Mouse (Mus musculus) gastrocnemius, postnatal 36 days (tissue): ENCODE measurements around the gene Fam207a. TPM values are rescaled to one million over a fixed set of nuclear protein-coding genes. Genes with fewer than 3 reads are reported as not detected.

Experiments used
- DNase-seq, 2 experiments: peaks; one replicate each; pipeline ENCODE4 v3.0.0; 2022
- intact Hi-C: fragments of 180-260 bp; cut with DNase I; formaldehyde crosslinking; loops from one replicate; pipeline ENCODE4 v1.15.1; 2025
- total RNA-seq, 2 experiments: library from RNA; stranded (reverse); gene quantifications; 2 replicates each; pipeline ENCODE4 v1.2.3; 2021

The Fam207a gene
- total RNA-seq, 2 experiments from 2014 or later, result 4.7 to 5.4 TPM

DNA sequence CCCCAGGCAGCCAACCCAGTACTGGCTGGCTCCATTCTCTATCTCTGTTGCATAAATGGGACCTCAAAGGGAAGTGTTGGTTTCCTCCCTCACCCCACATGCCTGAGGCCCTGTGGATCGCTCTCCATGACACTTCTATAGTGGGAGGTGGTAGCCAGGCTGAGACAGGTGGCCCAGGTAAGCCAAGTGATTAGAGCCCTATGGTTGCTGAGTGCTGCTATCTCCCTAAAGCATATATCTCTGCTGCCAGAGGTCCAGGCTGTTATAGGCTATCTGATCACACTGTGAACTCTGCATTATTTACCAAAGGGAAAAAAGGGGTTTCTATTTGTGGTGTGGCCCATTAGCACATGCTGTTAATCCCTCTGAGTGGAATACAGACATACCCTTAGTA lies 16.4 kb upstream of the Fam207a start:
- DNase-seq, result no peak
- intact Hi-C loops, result no loop called here

DNA sequence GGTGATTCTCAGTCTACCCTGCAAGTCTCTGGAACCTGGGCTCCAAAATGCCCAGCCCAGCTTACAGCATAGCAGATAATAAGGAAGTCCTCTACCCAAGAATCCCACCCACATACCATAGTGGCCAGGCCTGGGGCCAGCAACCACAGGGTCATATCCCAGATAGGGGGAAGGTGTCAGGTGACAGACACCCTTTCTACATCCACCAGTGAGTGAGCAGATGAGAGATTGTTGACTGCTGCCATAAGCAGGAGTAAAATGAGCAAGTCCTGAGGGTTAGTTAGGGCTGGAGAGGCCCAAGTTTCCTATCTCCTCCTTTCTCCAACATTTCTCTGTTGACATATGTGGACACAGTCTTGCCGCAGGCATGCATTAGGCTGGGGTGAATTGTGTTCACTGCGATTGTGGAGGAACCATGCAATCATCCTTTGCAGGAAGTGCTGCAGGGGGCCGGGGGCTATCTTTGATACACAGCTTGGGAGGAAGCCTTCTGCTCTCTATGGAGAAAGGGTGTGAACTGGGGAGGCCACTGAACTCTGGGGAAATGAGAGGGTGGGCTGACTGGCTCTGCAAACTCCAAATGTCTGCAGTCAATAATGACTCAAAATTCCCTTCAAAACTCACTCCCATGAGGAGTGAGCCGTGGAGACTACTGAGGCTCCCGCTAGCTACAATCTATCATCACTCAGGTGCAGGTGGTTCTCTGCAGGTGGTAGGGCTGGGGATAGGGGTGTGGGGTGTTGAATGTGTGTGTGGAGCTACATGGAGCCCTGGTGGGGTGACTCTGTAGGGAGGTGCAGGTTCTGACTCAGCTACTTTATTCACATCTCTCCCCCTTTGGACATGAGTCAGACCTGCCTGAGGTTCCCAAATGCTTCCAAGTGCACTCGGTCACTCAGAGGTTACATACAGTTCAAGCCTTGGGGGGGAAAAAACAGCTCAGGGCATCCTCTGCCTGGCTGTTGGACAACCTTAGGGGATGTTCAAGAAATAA lies 15.7 kb upstream of the Fam207a start:
- intact Hi-C loops, result no loop called here
- DNase-seq, result no peak

DNA sequence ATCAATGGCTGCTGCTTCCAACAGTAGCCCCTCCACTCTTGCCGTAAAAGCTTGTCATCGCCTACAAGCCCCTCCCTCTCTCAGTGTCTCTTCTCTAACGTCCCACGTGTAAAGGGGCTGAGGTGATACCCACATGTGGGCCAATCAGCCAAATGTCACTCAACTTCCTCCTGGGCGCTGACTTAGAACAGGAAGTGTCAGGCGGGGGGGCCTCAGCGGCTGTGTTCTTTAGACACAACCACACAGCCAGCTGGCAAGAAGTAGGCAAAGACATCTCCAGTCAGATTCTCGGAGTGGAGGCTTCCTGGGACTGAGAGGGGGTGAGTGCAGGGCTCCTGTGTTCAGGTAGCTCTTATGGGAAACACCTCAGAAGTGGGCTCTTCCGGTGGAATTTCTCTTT lies 14.6 kb upstream of the Fam207a start, which contains the start of gene Itgb2:
Gene Itgb2 (plus strand): TSS at position 113 of the 400 bp plus-strand sequence.
- intact Hi-C loops, result no loop called here
- DNase-seq, result no peak

DNA sequence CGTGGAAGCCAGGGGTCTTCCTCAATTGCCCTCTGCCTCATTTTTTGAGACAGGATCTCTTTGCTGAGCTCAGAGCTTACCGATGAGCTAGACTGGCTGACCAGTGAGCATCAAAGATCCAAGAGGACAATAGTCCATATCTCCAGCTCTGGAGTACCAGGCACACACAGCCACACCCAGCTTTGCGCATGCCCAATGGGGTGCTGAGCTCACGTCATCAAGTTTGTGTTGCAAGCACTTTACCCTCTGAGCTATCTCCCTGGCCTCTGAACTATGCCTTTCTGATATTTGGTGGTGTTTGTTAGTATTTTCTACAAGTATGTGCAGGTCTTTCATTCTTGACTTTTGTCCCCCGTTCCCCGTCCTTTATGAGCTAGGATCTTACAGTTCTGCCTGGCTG lies 13.0 kb upstream of the Fam207a start:
- no peak for DNase-seq
- intact Hi-C loops, result loop anchor here (10.0 kb wide), 1 partner anchor 356 kb away; no protein-coding TSS in a partner anchor

DNA sequence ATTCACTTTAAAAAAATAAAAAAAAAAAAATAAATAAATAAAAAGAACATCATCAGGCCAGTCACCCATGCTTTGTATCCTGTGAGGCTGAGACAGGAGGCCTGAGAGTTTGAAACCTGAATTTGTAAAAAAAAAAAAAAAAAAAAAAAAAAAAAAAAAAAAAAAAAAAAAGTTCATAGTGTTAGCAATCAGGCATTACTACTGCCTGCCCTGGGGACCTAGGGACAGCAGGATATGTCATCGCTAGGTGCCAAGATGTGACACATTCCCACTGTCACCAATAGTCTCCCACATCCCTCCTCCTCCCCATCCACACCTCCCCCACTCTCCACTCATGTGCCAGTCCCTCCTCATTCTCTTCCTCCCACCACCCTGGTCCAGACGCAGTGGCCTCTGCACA lies 10.9 kb upstream of the Fam207a start:
- DNase-seq, result no peak
- intact Hi-C loops, result loop anchor here (10.0 kb wide), 1 partner anchor 358 kb away; no protein-coding TSS in a partner anchor

DNA sequence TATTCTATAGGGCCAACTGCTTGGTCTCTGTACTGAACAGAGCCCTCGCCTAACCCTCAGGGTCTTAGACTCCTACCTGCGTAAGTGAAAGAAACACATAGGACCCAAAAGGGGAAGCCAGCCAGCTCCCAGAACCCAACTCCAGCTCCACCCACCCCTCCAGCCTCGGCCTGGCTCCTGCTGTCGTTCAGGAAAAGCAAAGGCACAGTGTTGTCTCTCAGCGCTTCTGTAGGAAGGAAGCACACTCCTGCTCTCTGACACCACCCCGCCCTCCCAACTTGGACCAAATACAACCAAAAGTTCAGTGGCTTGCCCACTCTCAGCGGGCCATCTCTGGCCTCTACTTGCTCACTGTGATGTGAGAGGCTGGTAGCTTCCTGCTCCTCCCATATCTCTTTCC lies 7.7 kb upstream of the Fam207a start:
- DNase-seq, result no peak
- intact Hi-C loops, result loop anchor here (10.0 kb wide), 1 partner anchor 361 kb away; no protein-coding TSS in a partner anchor

DNA sequence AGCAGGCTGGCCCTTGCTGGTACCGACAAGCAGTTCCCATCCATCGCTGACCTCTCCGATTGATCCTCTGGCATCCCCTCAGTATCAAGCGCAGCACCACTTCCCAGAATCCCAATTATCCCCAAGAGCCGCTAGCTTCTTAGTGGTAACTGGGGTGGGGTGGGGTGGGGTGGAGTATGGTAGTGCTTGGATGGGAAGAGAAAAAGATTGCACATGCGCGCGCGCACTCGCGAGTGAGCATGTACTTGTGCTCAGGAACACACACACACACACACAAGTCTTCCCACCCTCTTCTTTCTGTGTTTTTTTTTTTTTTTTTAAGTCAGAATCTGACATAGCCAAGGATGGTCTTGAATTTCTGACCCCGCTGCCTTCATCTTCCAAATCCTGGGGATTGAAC lies 7.2 kb upstream of the Fam207a start:
- DNase-seq, result no peak
- intact Hi-C loops, result loop anchor here (10.0 kb wide), 1 partner anchor 362 kb away; no protein-coding TSS in a partner anchor

DNA sequence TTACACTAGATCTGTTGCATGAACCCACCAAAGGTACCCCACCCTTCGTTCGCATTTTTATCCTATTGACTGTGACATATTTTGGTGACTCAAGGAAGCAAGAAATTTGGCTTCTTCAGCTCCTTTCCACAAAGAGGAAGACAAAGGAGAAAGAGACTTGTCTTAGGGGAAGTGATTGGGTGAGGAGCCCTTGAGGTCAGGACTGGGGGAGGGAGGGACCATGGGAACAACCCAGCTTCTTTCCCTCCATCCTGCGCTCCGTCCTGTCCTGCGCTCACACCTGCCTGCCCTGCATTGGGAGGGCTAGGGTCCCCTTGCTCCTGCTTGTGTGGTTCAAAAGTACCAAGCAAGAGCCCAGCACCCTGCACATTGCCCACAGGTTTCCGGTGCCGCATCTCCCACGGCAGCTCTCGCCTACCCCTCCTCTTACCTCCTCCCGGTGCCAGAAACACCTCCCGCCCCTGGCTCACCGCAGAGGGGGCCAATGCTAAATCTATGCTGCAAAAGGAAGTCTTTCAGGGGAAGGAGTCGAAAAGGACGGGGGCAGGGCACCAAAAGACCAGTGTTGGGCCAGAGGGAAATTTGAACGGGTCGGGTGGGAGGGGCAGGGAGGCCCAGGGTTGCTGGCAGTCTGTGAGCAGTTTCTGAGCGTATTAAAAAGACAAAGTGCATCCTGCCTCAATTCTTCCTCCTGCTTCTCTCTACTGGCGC lies 6.6 kb upstream of the Fam207a start:
- intact Hi-C loops, result loop anchor here (10.0 kb wide), 1 partner anchor 363 kb away; no protein-coding TSS in a partner anchor
- DNase-seq, result no peak

DNA sequence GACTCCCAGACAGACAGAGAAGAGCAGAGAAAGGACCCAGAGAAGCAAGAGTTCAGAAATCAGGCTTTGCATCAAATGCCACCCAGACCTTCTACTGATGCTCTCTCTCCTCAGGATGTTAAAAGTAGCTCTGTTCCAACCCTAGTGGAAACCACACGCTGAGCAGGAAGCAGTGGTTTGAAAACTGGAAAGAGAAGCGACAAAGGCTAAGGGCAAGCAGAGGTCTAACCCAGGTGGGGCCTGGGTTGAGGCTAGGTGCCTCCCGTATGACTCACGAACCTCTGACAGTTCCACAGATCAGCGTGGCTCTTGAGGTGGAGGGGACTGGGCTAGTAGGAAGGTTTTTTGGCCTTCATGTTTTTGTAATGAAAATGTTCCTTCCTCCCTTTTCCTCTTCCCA lies 4.9 kb upstream of the Fam207a start:
- intact Hi-C loops, result loop anchor here (10.0 kb wide), 1 partner anchor 364 kb away; no protein-coding TSS in a partner anchor
- no peak for DNase-seq

DNA sequence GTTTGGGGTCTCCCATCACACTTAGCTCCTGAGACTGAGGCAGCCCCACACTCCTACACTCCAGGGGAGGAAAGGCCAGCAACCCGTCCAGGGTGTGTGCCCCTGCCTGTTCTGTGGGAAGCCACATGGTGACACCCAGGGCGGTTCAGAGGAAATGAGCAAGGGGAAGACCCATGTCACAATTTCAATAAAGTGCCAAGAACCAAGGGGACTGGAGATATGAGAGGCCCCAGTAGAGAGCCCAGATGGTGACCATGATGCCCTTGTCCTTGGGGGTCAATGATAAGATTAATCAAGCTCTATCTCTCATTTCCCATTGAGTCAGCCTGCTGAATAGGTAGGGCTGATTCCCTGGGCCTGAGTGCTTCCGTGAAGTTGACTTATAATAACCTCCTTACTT lies 3.6 kb upstream of the Fam207a start:
- intact Hi-C loops, result no loop called here
- no peak for DNase-seq

DNA sequence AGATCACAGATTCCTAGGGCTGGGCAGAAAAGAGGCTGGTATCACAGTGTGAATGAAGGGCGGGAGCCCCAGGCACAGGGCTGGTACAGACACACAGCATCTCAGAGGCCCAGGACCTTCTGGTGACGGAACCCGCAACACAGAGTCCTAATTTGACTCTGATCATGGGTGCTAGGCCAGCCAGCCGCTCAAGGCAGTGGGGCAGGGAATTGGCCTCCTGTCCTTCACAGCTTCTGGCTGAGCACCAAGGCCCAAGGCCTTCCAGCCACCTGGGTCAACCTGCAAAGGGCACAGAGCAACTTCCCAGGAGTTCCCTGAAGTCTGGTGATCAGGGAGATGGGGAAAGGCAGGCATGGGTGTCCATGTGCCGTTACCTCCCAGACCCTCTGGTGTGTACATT lies 2.2 kb upstream of the Fam207a start:
- intact Hi-C loops, result loop anchor here (1.0 kb wide), 1 partner anchor 48 kb away; no protein-coding TSS in a partner anchor
- DNase-seq, result no peak

DNA sequence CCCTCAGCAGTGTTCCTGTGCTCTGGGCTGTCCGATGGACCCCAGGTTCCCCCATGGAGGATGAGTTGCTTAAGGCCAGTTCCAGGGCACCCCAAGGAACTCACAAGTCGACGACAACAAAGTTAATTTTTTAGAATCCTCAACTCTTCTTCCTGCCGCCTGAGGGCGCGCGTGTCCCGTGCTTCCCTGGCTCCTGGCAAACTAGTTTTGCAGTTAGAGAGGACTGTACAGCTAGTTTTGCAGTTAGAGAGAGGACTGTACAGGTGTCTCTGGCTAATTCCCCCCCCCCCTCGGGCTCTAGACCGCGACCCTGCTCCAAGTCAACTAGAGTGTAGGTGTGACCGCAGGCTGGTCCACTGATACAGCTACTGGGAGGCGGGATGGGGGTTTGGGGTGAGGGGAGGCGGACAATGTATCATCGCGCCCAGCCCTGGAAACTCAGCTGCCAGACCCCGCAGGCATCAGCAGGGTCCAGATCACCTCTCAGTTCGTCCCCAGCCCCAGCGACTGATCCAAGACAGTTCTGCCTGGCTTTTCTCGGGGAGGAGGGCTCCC lies 1.6 kb upstream of the Fam207a start:
- intact Hi-C loops, result no loop called here
- peak; percentile 46 to 66 for DNase-seq

DNA sequence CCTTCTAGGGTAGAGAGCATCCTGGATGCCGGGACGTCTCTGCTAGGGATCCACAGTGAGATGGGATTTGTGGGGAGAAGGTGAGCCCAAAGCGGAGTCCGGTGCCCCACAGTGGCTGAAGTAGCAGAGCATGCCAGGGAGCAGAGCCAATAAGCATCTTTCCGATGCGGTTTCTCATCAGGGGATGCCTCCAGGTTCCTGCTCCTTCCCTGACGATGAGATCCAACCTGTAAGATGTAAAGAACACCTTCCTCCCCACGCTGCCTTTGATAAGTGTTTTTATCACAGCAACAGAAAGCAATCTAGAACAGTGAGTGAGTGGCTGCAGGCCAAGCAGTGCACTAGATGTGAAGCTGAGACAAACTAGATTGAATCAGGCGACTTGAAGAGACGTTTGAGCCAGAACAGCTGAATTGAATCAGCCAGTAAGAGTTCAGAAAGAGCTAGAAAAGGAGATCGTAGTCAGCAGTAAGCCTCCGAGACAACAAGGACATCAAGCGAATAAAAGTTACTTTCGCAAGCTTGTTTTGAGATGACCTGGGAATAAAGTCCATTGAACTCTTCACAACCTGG lies 880 bp upstream of the Fam207a start:
- DNase-seq, result no peak
- intact Hi-C loops, result no loop called here

DNA sequence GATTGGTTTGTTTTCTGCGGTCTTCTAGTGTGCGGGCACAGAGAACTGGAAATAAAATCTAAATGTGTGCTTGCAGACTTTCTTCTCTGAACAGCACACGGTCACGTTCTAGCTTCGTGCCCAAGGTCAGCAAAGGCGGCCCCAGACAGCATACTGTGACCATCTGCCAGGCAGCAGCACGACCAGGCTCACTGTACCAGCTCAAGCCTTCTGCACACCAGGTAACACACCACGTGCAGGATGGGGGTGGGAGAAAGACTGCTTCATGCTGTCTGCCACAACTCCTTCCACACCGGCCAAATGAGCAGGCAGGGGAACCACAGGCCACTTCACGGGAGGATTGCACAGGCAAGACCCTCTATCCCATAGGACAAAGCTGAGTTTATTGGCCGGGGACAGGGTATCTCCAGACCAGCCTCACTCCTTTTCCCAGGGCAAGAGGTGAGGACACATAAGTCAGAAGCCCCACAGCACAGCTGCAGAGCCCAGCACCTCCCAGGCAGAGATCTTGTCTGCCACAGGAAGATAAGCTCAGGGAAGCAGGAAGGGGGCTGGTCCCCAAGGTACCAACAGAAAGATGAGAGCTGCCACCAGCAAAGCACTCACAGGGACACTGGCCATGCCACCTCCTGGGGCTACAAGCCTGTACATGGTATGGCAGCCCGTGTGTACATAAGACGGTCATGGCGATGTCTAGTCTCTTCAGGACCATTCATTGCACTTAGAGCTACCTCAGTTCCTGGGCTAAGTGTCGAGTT lies 5.2 kb downstream of the Fam207a start:
- intact Hi-C loops, result loop anchor here (5.0 kb wide), 1 partner anchor 93 kb away; the partner anchor contains the start of gene Adarb1

DNA sequence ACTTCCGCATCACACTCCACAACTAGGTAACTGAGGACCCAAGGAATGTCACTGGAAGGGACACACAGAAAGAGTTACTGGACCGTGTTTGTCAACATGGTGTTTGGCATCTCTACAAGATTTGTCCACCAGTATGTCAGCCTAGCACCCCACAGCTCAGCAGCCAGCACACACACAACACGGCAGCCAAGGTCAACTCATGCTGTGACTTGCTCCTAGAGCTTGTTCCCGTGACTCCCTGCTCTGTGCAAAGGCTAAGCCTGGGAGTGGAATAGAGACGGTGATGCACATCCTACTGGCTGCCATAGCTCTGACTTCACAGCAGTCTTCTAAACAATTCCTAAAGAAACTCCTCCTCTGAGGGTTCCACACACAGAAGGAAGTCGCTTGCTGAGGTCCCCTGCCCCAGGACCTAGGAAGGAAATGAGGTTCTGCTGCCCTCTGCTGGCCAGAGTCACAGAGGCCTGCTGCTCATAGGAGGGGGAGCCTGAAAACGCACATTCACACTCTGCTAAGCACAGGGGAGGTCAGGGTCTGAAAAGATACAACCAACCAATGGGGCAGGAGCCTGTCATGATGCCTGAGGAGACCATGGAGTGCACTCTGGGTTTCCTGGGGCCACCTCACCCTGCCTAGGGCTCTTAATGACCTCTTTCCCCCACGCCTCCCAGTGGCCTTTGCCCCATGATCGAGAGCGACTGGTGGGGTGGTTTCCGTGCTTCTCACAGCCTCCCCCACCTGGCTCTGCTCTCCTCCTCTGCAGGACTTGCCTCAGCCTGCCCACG lies 6.0 kb downstream of the Fam207a start:
- intact Hi-C loops, result loop anchor here (2.0 to 10.0 kb wide), 3 partner anchors 92 to 385 kb away; partner anchors contain the start of gene Adarb1

More for the DNA sequence above, 5.2 kb downstream of the Fam207a start:
- DNase-seq, result no peak

DNA sequence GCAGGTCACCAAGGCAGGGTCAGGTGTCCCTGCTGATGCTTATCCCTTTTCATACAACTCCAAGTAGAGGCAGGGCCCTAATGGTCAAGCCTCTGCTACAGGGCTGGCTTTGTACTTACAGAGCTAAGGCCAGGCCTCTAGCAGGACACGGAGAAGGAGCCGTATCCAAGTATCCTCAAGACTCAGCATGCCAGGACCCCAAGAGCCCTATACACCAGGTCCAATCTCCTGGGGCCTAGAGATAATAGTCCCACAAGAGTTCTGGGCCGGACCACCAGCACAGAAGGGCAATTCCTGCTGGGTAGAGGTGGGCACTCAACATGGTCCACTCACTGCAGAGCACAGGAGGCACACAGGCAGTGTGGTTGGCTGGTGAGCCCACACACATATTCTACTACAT lies 6.8 kb downstream of the Fam207a start:
- intact Hi-C loops, result loop anchor here (2.0 to 10.0 kb wide), 2 partner anchors 224 to 384 kb away; no protein-coding TSS in a partner anchor
- no peak for DNase-seq

More for the DNA sequence above, 6.0 kb downstream of the Fam207a start:
- DNase-seq, result peak; percentile 80 to 86

DNA sequence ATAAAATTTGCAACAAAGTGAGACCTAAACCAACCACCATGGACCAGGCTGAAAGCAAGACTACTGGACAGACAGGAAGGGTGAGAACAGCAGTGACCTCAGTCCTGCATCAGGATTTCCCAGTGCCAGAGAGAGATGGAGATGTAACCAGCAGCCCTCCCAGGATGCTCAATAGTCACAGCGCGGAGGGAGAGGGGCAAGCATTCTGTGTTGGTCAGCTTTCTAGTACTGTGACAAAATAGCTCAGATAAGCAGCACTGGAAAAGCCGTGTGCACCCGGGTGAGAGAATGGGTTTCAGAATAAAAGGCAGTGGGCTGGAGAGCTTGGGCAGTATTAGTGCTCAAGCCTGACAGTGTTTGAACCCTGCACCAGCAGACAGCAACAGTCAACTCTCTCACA lies 7.8 kb downstream of the Fam207a start:
- no peak for DNase-seq

DNA sequence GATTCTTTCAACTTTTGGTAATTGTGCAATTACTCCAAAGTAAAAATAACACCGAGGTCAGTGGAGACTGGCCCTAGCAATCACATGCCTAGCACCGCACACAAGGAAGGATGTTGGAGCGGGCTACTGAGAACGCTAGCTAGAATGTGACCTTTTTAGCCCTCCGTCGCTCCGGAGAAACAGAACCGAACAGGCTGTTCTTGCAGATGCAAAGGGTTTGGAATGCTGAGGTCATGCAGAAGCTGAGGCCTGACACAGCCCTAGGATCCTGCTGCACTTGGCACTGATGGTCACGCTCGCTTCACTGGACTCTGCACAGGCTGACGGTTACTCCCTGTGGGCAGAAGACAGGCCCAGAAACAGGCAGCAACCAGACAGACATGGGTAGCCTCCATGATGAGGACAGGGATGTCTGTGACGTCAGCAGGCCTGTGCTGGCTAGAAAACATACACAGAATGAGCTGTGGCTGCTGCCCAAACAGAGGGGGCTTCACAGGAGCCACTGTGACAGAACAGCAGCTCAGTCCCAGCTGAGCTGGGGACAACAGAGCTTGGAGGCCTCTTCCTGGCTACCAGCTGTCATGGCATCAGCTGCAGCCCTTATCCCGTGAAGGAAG lies 8.5 kb downstream of the Fam207a start:
- intact Hi-C loops, result loop anchor here (10.0 kb wide), 1 partner anchor 382 kb away; no protein-coding TSS in a partner anchor
- DNase-seq, result peak in 1 of 2 experiments; percentile 63

More for the DNA sequence above, 7.8 kb downstream of the Fam207a start:
- intact Hi-C loops, result loop anchor here (2.0 to 10.0 kb wide), 2 partner anchors 223 to 383 kb away; no protein-coding TSS in a partner anchor
